Mouse (Mus musculus) gastrocnemius, postnatal 14 days (tissue): Measurements from ENCODE around the gene Slc34a3. TPM values are rescaled to one million over a fixed set of nuclear protein-coding genes. Genes with fewer than 3 reads are reported as not detected.

ENCODE experiments used
- DNase-seq: peaks from one replicate; pipeline ENCODE4 v3.0.0; 2021; ENCODE audit warnings: mixed read lengths
- intact Hi-C: fragments of 180-260 bp; cut with DNase I; formaldehyde crosslinking; loops from one replicate; pipeline ENCODE4 v1.15.1; 2025; ENCODE audit warnings: low total_unique reads
- total RNA-seq, 2 experiments: library from RNA; stranded (reverse); gene quantifications; 2 replicates each; pipeline ENCODE4 v1.2.3; 2021

Slc34a3 gene
- total RNA-seq, 2 experiments from 2014 or later = not detected

DNA sequence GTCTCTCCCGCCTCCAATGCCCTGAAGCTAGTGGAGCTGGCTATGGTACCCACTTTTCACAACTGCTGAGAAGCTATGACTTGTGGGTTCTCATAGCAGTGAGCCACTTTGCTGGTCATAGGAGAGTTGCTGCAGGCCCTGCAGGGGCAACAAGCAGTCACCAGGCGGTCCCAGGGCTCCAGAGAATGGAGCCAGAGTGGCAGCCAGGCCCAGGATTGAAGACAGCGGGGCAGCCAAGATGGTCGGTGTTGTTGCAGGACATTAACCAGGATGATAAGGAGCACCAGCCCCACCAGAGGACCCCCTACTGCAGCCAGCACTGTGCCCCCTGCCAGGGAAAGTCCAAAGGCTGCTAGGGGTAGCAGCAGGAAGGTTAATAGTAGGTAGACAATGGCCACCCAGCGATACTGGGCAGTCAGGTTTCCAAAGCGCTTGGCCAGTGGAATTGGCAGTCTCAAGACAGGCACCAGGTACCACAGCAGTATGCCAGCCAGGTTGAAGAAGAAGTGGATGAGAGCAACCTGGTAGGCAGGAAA lies 5.1 kb downstream of the Slc34a3 start:
- intact Hi-C loops = no loop called here
- DNase-seq = no peak

DNA sequence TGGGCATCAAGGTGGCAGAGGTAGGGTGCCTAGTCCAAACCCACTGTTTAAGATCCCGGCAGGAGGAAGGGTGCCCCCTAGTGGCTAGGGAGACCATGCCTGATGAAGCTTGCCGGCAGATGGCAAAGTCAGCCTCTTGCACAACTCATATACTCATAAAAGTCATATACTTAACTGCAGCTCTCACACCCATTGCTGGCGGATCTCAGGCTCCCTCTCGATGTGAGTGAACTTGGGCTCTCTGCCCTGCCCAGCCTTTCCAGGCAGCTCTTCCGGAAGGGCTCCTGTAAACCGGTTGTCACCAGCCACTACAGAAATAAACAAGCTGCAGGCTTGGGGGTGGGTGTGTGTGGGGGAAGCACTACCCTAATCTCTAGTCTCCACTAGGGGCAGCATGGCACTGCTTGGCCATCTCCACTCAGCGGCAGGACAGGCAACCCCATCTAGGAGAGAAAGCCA lies 5.7 kb downstream of the Slc34a3 start:
- intact Hi-C loops = no loop called here
- peak; percentile 85 for DNase-seq

DNA sequence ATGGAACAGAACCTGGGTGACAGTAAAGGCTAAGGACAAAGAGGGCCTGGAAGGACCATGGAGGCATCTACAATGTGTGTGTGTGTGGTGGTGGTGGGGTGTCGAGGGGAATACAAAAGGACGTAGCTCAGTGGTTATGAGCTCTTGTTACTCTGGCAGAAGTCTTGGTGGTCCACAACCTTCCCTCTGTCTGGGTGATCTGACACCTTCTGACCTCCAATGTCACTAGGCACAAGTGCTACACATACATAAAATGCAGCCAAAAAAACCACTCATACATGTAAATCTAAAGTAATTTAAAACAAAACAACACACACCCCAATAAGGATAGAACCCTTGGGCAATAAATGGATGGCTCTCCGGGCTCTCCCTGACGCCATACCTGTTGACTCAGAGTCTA lies 6.8 kb downstream of the Slc34a3 start:
- intact Hi-C loops = no loop called here

DNA sequence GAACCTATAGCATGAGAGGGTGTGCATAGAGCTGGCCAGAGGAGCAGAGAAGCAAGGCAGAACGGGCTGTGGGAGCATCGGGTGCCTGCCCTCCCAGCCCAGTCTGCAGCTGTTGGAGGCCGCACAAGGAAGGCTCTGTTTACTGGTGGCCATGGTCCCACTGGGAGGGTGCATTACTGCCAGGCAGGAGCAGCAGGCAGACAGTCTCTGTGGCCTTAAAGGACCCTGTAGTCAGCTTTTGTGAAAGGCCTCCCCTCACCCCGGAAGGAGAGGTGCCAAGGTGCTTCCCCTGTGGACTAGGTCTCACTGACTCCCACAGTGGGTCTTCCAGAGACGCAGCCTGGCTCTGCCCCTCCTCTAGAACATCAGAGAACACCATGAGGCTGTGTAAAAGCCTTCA lies 7.3 kb downstream of the Slc34a3 start:
- DNase-seq = peak; percentile 79
- intact Hi-C loops = no loop called here

More for the DNA sequence above, 6.8 kb downstream of the Slc34a3 start:
- no peak for DNase-seq

GRCm38 (mm10) chr2:25225811-25226379 lies 8.3 kb downstream of the Slc34a3 start:
- intact Hi-C loops = no loop called here
- no peak for DNase-seq

GRCm38 (mm10) chr2:25224766-25225752 lies 9.1 kb downstream of the Slc34a3 start:
- DNase-seq = peak; percentile 98
- intact Hi-C loops = no loop called here

DNA sequence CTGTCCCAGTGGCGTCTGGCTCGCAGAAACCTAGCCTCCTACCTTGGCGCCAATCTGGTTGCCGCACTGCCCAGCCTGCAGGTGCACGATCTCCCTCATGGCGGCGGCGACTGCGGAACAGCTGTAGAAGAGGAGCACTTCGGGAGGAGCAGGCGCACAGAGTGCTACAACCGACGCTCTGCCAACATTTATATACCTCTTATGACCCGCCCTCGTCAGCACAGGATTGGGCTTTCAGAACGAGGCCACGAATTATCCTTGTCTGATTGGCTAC lies 9.7 kb downstream of the Slc34a3 start, which contains the start of gene Tubb4b:
Gene Tubb4b, minus strand, starts transcription at position 211 of the 274 bp plus-strand sequence.
- intact Hi-C loops = no loop called here
- no peak for DNase-seq

GRCm38 (mm10) chr2:25223681-25224491 lies 10.3 kb downstream of the Slc34a3 start:
- DNase-seq = peak; percentile 84
- intact Hi-C loops = no loop called here

- DNase-seq = no peak
- intact Hi-C loops = no loop called here
Observed at GRCm38 (mm10) chr2:25221331-25221772, 12.8 kb downstream of the Slc34a3 start.

GRCm38 (mm10) chr2:25218445-25218844 lies 15.7 kb downstream of the Slc34a3 start, which contains the start of gene Fam166a:
Gene Fam166a, plus strand, starts transcription at chr2:25218745.
- no peak for DNase-seq
- intact Hi-C loops = no loop called here

DNA sequence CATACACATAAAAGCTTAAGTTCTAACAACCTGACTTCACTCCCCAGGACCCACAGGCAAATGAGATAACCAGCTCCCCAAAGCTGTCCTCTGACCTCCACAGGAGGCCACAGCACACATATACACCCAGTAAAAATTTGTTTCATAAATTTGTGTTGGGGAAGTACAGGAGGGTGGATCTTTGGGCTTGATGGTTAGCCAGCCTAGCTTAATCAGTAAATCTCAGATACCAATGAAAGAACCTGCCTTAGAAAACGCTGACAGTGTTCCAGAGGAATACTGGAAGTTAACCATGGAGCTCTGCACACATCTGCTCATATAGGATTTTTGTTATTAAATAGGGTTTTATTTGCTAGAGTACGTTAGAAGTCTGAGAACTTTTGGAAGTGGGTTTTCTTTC lies 16.5 kb downstream of the Slc34a3 start:
- intact Hi-C loops = no loop called here

DNA sequence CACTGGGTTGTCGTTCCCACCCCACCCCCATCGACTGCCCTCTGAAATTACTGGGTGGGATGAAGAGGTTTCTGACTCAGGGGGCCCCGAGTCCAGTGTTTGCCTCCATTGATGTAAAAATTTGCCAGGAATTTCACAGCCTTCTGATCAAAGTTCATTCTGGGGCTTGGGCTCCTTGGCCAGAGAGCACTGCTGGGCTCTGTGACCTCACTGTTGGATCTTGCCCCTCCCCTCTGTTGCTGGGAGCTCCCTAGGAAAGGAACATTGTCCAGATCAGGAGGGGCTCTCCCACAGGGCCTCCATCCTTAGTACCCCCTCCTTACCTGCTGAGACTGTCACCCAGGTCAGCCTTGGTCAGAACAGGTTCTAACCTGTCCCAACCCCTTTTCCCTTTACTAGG lies 19.7 kb downstream of the Slc34a3 start, which contains the start of gene Stpg3:
Gene Stpg3, minus strand, starts transcription at position 194 of the 400 bp plus-strand sequence.
- DNase-seq = no peak
- intact Hi-C loops = no loop called here

More for the DNA sequence above, 16.5 kb downstream of the Slc34a3 start:
- DNase-seq = no peak

DNA sequence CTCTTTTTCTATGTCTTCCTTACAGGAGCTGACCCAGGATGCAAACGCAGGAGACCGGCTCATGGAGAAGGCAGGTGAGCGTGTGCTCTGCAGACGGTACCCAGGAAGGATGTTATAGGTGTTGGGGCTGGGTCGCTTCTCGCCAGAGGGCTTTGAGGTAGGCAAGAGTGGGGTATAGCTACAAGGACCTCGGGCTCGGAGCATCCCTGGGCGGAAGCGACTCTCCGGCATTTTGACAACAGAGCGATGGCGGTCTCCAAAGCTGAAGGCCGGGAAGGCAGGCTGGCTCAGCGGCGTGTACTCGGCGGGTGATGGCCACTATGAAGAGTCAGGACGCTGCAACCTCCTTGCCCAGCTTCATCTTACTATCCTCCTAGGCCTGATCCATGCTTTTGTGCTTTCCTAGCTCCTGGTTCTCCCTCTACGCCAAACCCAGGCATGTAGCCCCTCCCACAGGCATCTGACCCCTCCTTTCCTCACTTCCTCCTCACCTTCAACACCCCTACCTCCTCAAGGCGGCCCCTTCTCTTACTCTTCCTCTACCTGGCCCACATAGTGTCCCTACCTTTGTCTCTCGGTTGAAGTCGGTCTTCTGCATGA lies 20.8 kb downstream of the Slc34a3 start:
- no peak for DNase-seq
- intact Hi-C loops = no loop called here

DNA sequence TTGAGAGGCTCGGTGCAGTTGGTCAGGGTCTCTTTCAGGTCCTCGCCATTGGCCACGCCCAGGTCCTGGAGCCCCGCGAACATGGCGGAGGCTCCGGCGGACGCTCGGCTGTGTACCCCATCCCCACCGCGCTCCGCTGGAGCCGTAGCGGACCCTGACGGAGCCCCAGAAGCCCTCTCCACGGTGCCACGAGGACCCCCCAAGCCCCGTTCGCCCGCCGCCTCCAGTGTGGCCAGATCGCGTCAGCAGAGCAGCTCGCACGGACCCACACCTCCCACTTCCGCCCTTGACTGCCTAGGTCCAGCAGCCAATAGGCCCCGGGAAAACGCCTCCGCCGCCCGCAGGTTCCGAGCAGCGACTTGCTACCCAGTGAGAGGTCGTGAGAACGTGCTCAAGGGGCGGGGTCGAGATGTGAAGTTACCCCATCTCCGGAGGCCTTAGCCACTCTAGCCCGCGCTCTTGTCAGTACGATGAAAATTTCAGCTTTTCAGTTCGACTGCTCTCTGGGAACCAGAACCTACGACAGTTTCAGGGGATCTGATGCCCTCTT lies 23.0 kb downstream of the Slc34a3 start, which contains the start of gene Nelfb:
Gene Nelfb, minus strand, starts transcription at position 369 of the 550 bp plus-strand sequence.
- DNase-seq = peak; percentile 93
- intact Hi-C loops = no loop called here

DNA sequence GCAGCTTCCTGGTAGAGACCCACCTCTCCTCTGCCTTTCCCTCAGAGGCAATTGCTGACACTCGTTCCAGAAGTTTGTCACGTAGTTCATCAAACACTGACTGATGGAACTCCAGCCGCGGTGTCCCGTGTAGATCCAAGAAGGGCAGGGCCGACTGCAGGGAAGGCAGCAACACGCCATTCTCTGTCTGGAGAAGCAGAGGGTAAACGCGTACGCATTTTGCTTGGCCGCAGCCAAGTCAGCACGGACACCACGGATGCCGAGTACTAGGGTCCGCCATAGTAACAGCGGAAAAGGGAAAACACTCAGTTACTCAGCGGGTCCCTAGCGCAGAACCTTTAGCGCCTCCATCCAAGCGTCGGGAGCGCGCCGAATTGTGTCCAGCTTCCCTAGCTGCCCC lies 23.5 kb downstream of the Slc34a3 start:
- no peak for DNase-seq
- intact Hi-C loops = no loop called here

DNA sequence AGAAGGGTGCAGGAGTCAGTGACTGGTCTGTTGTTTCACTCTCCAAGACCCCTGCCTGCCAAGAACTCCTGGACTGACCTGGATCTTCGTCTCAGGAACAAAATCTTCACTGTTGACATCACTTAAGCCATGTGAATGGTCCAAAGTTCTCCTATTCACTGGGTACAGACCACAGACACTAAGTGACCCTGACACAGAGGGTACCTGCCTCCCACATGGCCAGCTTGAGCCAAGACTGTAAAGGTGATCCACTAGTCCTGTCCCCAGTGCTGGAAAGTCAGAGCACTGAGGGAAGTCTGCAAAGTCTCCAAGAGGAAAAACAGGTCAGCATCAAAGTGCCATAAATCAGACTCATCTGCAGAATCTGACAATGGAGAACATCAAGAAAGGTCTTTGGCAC lies 26.6 kb downstream of the Slc34a3 start:
- DNase-seq = no peak
- intact Hi-C loops = no loop called here

DNA sequence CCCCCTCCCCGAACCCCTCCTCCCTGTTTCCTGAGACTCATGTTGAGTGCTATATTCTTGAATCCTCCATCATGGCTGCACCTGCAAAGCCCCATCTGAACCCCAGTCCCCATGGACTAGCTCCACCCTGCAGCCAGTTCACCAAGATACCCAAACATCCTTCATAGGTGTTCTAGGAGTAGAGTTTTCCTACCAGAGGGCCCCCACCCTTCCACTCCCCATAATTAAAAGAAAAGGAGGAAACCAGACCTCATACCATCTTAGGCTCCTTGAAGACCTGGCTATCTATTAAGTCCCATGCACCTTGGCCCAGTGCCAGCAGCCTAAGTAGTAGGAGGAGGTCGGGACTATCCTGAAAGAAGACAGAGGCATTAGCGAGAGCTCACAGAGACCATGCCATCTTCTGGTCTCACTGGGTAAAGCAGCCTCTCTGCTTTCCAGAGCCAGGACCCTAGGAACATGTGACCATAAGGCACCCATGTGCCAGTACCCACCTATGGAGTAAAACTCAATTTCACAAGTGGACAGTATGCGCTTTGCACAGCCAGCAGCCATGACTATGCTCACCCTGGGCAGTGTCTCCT lies 30.4 kb downstream of the Slc34a3 start:
- no peak for DNase-seq
- intact Hi-C loops = no loop called here

DNA sequence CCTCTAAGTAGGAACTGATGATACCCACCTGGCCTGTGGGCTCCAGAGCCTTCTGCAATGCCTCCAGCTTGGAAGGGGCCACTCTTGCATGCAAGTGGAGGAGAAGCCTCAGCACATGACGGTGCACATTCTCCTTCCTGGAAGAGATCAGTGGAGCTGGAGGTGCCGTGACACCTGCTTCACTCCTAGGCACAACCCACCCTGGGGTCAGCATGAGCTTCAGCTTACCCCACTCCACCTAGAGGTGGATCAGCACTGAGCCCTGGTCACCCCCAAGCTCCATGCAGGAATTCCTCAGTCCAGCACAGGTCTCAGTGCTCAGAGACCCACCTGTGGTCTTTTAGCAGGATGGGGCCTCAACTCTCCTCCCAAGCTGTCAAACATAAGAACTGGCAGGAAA lies 33.5 kb downstream of the Slc34a3 start:
- no peak for DNase-seq
- intact Hi-C loops = no loop called here
